Mouse (Mus musculus) right cerebral cortex, adult 2 months (tissue): Measurements from ENCODE around the gene Cnih3.

Source experiments
- DNase-seq, 2 experiments: peaks; one replicate each; pipeline ENCODE4 v3.0.0; 2021 to 2022; ENCODE audit warnings: low spot score in 2 of 2

Gene Cnih3

GRCm38 (mm10) chr1:181399179-181399578, 46.8 kb downstream of the Cnih3 start:
- DNase-seq: no peak

DNA sequence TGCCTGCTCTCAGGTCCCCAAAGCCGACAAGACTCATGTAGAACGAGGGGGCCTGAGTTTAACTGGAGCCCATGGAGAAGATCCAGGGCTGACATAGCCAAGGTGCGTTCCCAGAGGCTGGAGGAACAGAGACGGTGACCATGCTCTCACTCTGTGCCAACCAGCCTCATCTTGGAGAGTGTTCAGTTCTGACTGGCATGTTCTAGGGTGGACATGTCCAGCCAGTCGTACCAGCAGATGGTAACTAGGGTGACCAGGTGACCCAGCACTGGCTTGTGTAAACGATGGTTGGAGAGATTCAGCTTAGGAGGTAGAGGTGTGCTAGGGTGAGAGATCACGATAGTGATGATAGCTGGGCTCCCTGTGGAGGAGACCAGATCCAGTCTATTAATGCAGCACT, 50.6 kb downstream of the Cnih3 start:
- no peak for DNase-seq

- no peak for DNase-seq
Measured at GRCm38 (mm10) chr1:181407281-181407680, 54.9 kb downstream of the Cnih3 start.

GRCm38 (mm10) chr1:181408086-181408975, 55.9 kb downstream of the Cnih3 start:
- DNase-seq: no peak

DNA sequence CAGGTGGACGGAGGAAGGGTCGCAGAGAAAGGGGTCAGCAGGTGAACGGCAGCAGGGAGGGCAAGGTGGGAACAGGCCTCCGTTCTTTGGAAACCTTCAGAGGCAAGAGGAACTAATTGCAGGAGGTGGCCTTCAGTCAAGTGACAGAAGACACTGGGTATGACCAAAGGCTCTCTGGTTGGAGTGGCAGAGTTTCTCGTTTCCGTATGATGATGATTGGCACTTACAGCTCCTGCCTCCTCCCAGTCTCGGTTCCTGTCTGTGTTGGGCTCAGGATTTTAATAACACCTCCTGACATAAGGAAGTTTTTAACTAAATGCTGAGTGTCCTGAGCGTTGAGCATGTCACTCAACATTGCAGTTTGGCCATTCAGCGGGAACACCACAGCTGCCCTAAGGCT, 57.3 kb downstream of the Cnih3 start:
- no peak for DNase-seq

GRCm38 (mm10) chr1:181410647-181411254, 58.3 kb downstream of the Cnih3 start:
- DNase-seq: no peak

GRCm38 (mm10) chr1:181414985-181415384, 62.6 kb downstream of the Cnih3 start:
- no peak for DNase-seq

- DNase-seq: no peak
Measured at GRCm38 (mm10) chr1:181416841-181417240, 64.4 kb downstream of the Cnih3 start.

DNA sequence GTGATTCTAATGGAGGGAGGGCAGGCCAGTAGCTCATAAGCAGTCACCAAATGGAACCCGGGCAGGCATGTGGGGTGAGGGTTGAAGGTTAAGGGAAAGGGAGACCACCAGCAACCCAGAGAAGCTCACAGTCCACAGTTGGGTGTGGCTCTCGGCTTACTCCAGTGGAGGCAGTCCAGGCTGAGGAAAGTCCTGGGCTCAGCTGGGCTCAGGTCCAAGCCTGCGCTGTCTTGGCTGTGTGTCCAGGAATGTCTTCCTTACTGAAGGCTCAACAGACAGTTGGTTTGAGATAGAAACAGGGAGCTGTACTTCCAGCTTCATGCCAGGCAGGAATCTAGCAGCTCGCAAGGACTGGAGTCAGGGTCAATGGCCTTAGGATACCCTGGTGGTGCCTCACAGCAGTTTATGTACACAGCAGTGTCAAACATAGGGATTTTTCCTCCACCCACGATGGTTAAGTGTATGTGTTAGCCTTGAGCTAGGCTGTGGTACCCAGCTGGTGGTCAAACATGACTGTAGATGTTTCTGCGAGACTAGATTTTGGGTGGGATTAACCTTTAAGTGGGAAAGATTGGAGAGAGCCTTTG, 65.6 kb downstream of the Cnih3 start:
- no peak for DNase-seq

GRCm38 (mm10) chr1:181420080-181420536, 67.7 kb downstream of the Cnih3 start:
- peak in 1 of 2 experiments; percentile 28 for DNase-seq

GRCm38 (mm10) chr1:181422796-181423195, 70.4 kb downstream of the Cnih3 start:
- DNase-seq: no peak

DNA sequence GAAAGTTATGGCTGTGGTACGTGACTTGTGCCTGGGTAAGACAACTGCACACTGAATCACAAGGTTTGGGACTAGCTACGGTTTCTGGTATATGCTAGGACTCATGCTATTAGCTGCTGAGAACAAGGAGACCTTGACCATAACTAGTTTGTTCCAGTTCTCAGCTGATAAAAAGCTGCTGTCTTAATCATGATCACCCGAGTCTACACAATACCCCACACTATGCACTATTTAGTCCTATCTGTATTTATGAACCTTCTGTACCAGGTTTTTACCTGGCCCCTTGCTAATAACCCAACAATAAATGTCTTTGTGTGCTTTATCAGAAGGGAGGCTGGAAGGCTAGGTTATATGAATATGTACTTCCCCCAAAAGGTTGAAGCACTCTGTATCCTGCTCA, 72.5 kb downstream of the Cnih3 start:
- DNase-seq: no peak

DNA sequence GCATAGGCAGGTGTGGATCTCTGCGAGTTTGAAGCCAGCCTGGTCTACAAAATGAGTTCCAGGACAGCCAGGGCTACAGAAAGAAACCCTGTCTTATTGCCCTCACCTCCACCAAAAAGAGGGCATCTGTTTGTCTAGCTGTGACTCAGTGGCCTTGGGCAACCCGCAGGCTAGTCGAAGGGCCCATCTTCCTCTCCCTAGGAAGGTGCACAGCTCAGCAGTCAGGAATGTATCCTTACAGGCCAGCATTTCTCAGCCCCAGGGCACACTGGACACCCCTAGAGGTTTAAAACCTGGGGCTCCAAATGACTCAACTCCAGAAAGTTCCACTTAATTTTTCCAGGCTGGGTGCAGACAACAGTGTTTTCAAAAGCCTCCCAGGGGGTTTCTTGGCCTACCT, 73.0 kb downstream of the Cnih3 start:
- DNase-seq: no peak

- no peak for DNase-seq
Measured at GRCm38 (mm10) chr1:181426406-181426805, 74.0 kb downstream of the Cnih3 start.

GRCm38 (mm10) chr1:181433263-181433662, 80.8 kb downstream of the Cnih3 start:
- peak in 1 of 2 experiments; percentile 50 for DNase-seq

DNA sequence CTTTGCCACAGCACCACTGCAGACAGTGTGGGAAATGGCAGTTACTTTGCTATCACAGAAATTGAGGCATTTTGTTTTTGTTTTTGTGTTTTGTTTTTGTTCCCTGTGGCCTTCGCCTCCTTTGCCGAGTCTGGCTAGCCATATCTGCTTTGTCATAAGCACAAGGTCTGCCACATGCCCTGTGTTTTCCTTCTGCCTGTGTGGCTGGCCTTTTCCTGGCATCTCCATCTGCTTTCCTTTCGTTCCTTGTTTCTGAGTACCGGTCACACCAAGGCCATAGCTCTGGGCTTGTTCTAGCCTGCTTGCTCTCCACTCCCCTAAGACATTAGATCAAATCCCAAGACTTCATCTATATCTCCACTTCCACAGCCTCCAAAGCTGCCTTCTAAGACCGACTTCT, 83.0 kb downstream of the Cnih3 start:
- no peak for DNase-seq

DNA sequence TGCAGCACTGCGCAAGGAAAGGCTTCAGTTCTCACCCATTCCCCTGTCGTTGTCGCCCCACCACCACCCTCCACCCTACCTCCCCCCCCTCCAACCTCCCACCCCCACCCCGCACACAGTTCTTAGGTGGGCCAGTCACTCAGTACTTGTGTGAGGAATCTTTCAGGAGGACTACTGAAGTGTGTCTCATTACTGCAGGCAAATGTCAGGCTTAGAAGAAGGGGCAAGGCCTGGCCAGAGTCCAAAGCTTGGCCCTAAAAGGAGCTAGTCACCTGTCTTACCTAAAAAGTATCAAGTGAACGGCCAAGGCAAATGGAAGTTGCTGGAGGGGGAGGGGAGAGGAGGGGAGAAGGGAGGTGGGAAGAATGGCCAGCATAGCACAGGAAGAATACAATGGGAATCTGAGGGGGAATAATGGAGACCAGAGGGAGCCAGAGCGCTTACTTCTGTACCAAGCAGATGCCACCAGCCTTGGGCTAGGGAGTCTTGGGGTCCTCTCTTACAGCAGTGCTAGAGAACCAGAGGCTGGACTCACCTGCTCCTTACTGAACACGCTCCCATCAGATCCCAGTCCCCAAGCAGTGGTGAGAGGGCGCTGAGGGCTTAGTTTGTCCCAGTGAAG, 88.7 kb downstream of the Cnih3 start:
- no peak for DNase-seq

GRCm38 (mm10) chr1:181441654-181442241, 89.3 kb downstream of the Cnih3 start:
- no peak for DNase-seq

- DNase-seq: no peak
Measured at GRCm38 (mm10) chr1:181445041-181445440, 92.6 kb downstream of the Cnih3 start.

- no peak for DNase-seq
Measured at GRCm38 (mm10) chr1:181445630-181446257, 93.3 kb downstream of the Cnih3 start.

- DNase-seq: no peak
Measured at GRCm38 (mm10) chr1:181446591-181447114, 94.2 kb downstream of the Cnih3 start.
